Mouse (Mus musculus) lung, postnatal 0 days (tissue): Measurements from ENCODE around the gene Ovol3. TPM values are rescaled to one million over a fixed set of nuclear protein-coding genes. Genes with fewer than 3 reads are reported as not detected.

Source experiments
- ATAC-seq: fragments of 200-750 bp; cut with Nextera tagmentation; 2 replicates; pipeline ENCODE4 v1.8.0; 2017; ENCODE audit warnings: moderate library complexity
- DNase-seq: peaks from one replicate; pipeline ENCODE4 v3.0.0-alpha.2; 2016; ENCODE audit warnings: low spot score
- H3K27ac ChIP-seq: fragments of 300-500 bp; sonication (generic); 2 replicates; pipeline ENCODE4 v1.5.1; 2014; ENCODE audit warnings: antibody characterized with exemption, mild to moderate bottlenecking, low read length, mixed read lengths
- H3K27me3 ChIP-seq: fragments of 300-500 bp; sonication (generic); replicated peaks from 2 replicates; pipeline ENCODE4 v1.6.1; 2014; ENCODE audit warnings: low read length, mixed read lengths; ENCODE audit not compliant: insufficient read depth
- H3K36me3 ChIP-seq: fragments of 300-500 bp; sonication (generic); 2 replicates; pipeline ENCODE4 v1.6.1; 2014; ENCODE audit warnings: low read length, mixed read lengths; ENCODE audit not compliant: insufficient read depth
- H3K4me1 ChIP-seq: fragments of 300-500 bp; sonication (generic); 2 replicates; pipeline ENCODE4 v1.6.1; 2014; ENCODE audit warnings: antibody characterized with exemption, low read depth, low read length, mixed read lengths; ENCODE audit not compliant: insufficient read depth
- H3K4me2 ChIP-seq: fragments of 300-500 bp; sonication (generic); replicated peaks from 2 replicates; pipeline ENCODE4 v1.6.1; 2014; ENCODE audit warnings: low read depth, mild to moderate bottlenecking, low read length, moderate library complexity, mixed read lengths
- H3K4me3 ChIP-seq: fragments of 300-500 bp; sonication (generic); 2 replicates; pipeline ENCODE4 v1.5.1; 2014; ENCODE audit warnings: low read depth, low read length
- H3K9ac ChIP-seq: fragments of 300-500 bp; sonication (generic); replicated peaks from 2 replicates; pipeline ENCODE4 v1.6.1; 2014; ENCODE audit warnings: low read depth, mild to moderate bottlenecking
- H3K9me3 ChIP-seq: fragments of 300-500 bp; sonication (generic); 2 replicates; pipeline ENCODE4 v1.6.1; 2016; ENCODE audit warnings: low read length, mixed read lengths
- CTCF ChIP-seq: IDR thresholded peaks from 2 replicates; pipeline ENCODE4 v1.5.1; 2016; ENCODE audit warnings: antibody characterized with exemption, mild to moderate bottlenecking
- EP300 ChIP-seq: IDR thresholded peaks from 2 replicates; pipeline ENCODE4 v1.6.1; 2016; ENCODE audit warnings: antibody characterized with exemption, mild to moderate bottlenecking, control low read depth
- WGBS: fragments of 180-500 bp; shearing (Covaris S2); extraction: QIAGEN DNeasy Blood & Tissue Kit; methylation state at CpG from one replicate; pipeline ENCODE4 v1.1.7; 2014; 5-methylcytosine and 5-hydroxymethylcytosine counted together
- polyA plus RNA-seq: library from polyadenylated mRNA; unstranded; fragments of >200 nt; fragmentation: Nextera tagmentation; extraction: Ambion mirVana; gene quantifications from 2 replicates; pipeline ENCODE4 v1.2.1, GENCODE M21; 2015

Gene Ovol3
- polyA plus RNA-seq, 1 experiment from 2014 or later, result 0.27 TPM

DNA sequence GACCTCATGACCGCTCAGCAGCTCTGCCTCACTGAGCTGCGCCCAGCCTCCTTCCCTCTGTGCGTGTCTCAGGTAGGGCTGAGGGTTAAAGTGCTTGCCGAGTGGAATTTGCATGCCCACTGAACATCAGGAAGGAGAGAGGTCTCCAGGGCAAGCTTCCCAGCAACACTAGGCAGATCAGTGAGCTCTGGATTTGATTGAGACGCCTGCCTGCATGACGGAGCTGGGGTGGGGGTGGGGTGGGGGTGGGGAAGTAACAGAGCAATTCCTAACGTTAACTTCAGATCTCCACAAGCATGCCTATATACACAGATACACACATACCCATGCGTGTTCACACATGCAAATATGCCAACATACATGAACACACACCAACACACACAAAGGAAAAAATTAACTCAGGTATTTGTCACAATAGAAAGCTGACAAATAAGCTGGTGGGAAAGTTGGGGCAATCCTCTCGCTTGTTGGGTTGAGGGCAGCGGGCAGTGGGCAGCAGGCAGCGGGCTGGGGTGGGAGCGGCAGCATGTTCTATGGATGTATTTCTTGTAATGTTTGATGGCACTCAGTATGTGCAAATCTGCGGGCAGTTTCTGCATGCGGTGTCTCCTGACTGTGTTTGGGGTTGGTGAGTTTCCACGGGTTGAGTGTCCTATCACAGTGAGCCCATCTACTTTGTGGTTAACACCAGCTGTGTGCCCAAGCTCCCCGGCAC lies 16.1 kb downstream of the Ovol3 start:
- Histone ChIP-seq H3K27ac (peak overlapping the region; percentile 70), H3K9ac (peak overlapping the region; percentile 47), H3K27me3 (no peaks in the 10 kb centered on the region), H3K4me2 (peak overlapping the region; percentile 77), H3K4me3 (peak overlapping the region; percentile 41), H3K9me3 (no peaks in the 10 kb centered on the region), H3K36me3 (peaks cover 8% of the 10 kb centered on the region; the same call in 1 of the 2 replicates), H3K4me1 (peaks cover 3% of the 10 kb centered on the region; the same call in 1 of the 2 replicates)
- DNase-seq (peak; percentile 80), ATAC-seq (peak; percentile 78)
- WGBS, result 3% methylated on average over 16 of the region's 16 CpGs
- TF ChIP-seq EP300, result no peak
- no peak for TF ChIP-seq CTCF

DNA sequence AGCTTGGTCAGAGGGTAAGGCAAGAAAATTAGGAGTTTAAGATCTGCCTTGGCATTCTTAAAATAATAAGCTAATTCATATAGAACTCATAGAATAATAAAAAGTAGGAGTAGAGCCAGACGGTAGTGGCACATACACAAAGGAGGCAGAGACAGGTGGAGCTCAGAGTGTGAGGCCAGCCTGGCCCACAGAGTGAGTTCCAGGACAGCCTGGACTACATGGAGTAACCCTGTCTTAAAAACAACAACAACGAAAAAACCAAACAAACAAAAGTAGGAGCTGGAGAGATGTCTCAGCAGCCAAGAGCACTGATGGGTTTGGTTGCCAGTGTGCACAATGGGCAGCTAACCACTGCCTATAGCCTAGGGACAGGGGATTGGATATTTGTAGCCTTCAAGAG lies 18.2 kb downstream of the Ovol3 start:
- Histone ChIP-seq H3K9me3 (no peaks in the 10 kb centered on the region), H3K27ac (no peak overlapping the region), H3K4me3 (no peak overlapping the region), H3K4me1 (peaks cover 3% of the 10 kb centered on the region; the same call in 1 of the 2 replicates), H3K4me2 (no peak overlapping the region), H3K36me3 (no peaks in the 10 kb centered on the region), H3K27me3 (no peaks in the 10 kb centered on the region), H3K9ac (no peak overlapping the region)
- no peak for ATAC-seq
- 63% methylated on average over 2 of the region's 2 CpGs for WGBS
- DNase-seq, result no peak
- no peak for TF ChIP-seq CTCF
- no peak for TF ChIP-seq EP300

DNA sequence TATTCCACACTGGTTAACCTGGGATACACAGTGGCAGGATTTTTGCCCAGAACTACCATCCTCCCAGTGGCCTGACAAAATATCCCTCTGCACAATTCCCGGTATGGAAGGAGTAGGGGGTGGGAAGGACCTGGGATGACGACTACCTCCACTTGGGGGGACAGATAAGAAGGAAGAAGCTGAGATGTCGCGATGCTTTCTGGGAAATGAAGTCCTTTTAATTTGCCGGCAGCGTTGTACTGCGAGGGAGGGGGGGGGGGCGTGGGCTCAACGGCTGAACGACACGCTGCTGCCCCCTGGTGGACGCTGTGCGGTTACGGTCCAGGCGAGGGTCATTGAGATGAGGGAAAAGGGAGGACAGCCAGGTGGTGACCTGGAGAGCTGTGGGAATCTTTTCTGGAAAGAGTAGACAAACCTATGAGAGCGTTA lies 18.8 kb downstream of the Ovol3 start:
- Histone ChIP-seq H3K4me2 (no peak overlapping the region), H3K27me3 (no peaks in the 10 kb centered on the region), H3K9ac (no peak overlapping the region), H3K9me3 (no peaks in the 10 kb centered on the region), H3K4me3 (no peak overlapping the region), H3K27ac (no peak overlapping the region), H3K4me1 (peaks cover 3% of the 10 kb centered on the region; the same call in 1 of the 2 replicates), H3K36me3 (no peaks in the 10 kb centered on the region)
- ATAC-seq, result peak; percentile 70
- under 1% methylated on average over 15 of the region's 16 CpGs for WGBS
- TF ChIP-seq EP300, result 0 out of 2 replicates have a peak, but pooled peaks have one; percentile 9
- TF ChIP-seq CTCF, result peak; percentile 98
- DNase-seq, result peak; percentile 93

DNA sequence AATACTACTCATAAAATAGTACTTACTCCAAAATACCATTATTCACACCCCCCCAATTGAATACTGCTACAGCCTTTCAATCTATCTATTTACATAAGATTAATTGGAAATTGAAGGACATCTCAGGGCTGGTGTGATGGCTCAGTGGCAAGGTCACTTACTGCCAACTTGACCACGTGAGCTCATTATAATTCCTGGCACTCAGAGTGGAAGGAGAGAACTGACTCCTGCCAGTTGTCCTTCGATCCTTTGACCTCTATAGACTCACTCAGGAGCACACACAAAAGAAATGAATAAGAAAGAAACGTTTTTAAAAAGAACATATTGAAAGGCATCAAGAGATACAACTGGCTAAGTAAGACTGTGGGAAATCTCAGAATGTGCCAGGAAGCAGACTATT lies 19.6 kb downstream of the Ovol3 start:
- Histone ChIP-seq H3K4me2 (no peak overlapping the region), H3K27me3 (no peaks in the 10 kb centered on the region), H3K4me3 (no peak overlapping the region), H3K27ac (no peak overlapping the region), H3K36me3 (no peaks in the 10 kb centered on the region), H3K9ac (no peak overlapping the region), H3K4me1 (peaks cover 3% of the 10 kb centered on the region; the same call in 1 of the 2 replicates), H3K9me3 (no peaks in the 10 kb centered on the region)
- DNase-seq (no peak), ATAC-seq (no peak)
- WGBS, result 90% methylated on average over 3 of the region's 3 CpGs
- TF ChIP-seq CTCF (no peak), EP300 (no peak)

DNA sequence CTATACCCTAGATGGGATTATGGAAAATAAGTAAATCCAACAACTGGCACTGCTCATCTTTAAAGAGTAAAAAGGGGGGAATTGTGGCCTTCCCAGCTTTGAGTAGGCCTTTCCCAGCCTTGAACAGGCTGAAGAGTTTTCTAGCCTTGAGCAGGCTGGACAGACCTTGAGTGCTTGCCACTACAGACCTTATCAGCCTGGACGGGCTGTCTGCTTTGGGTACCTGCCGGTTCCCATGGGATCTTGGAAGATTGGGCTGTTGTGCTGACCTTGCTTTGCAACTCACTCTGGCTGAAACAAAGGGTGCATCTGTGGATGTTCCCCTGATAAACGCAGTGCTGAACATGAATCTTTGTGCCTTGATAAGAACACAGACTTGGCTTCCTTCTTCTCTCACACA lies 21.6 kb downstream of the Ovol3 start:
- Histone ChIP-seq H3K4me1 (no peaks in the 10 kb centered on the region), H3K9ac (no peak overlapping the region), H3K9me3 (no peaks in the 10 kb centered on the region), H3K27ac (no peak overlapping the region), H3K4me3 (no peak overlapping the region), H3K36me3 (no peaks in the 10 kb centered on the region), H3K4me2 (no peak overlapping the region), H3K27me3 (no peaks in the 10 kb centered on the region)
- TF ChIP-seq EP300, result no peak
- TF ChIP-seq CTCF, result no peak
- ATAC-seq (no peak), DNase-seq (no peak)
- WGBS, result 71% methylated on average over 3 of the region's 3 CpGs

DNA sequence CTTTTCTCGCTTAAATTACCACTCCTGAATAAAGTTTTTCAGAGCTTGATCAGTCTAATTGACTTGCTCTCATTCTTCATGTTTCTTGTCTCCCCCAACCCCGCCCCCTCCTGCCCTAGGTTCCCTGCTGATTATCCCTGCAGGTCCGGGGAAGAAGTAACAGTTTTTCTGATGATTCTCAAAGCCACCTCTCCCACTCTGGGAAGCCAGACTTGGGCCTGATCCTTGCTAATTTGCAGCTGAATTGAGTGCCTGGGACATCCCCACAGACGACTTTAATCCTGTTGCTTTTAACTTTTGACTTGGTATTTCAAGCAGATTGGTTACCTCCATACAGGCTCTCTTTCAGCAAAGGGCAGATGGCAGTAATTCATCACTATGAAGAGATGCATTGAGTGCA lies 24.5 kb downstream of the Ovol3 start:
- H3K36me3 ChIP-seq, result no peaks in the 10 kb centered on the region
- no peak overlapping the region for H3K9ac ChIP-seq
- no peak overlapping the region for H3K27ac ChIP-seq
- no peak overlapping the region for H3K4me2 ChIP-seq
- no peaks in the 10 kb centered on the region for H3K4me1 ChIP-seq
- no peak for TF ChIP-seq EP300
- no peak for TF ChIP-seq CTCF
- H3K9me3 ChIP-seq, result no peaks in the 10 kb centered on the region
- DNase-seq (no peak), ATAC-seq (no peak)
- no peak overlapping the region for H3K4me3 ChIP-seq
- WGBS, result 36% methylated on average over 4 of the region's 4 CpGs
- H3K27me3 ChIP-seq, result no peaks in the 10 kb centered on the region
